Mouse (Mus musculus): ENCODE data around the gene Arid5a.

- peak; percentile 97 for TF ChIP-seq CTCF (IDR thresholded peaks at IDR 0.05; ENCODE audit: low read depth)
- no peak for TF ChIP-seq EP300 (IDR thresholded peaks at IDR 0.05; ENCODE audit: low read depth)
Observed at GRCm38 (mm10) chr1:36277267-36278060, 30.1 kb upstream of the Arid5a start.
